Mouse (Mus musculus): Measurements from ENCODE around the gene Txndc2.

- TF ChIP-seq POLR2A (IDR thresholded peaks at IDR 0.05; ENCODE audit: borderline replicate concordance, extremely low read depth, insufficient read depth, insufficient read length, poor library complexity, severe bottlenecking) (no peak), CTCF (IDR thresholded peaks at IDR 0.05; ENCODE audit: borderline replicate concordance, extremely low read depth, insufficient read depth, insufficient read length) (no peak)
Measured at GRCm38 (mm10) chr17:65629943-65630342, 12.0 kb downstream of the Txndc2 start.
